Mouse (Mus musculus) forebrain, embryonic 13.5 days (tissue): Measurements from ENCODE around the gene Als2cr12. TPM values are rescaled to one million over a fixed set of nuclear protein-coding genes. Genes with fewer than 3 reads are reported as not detected.

Experiments used
- ATAC-seq: fragments of 200-750 bp; cut with Nextera tagmentation; 2 replicates; pipeline ENCODE4 v1.8.0; 2017
- H3K27ac ChIP-seq: fragments of 300-500 bp; sonication (generic); 2 replicates; pipeline ENCODE4 v1.5.1; 2015; ENCODE audit warnings: inconsistent platforms, mild to moderate bottlenecking, moderate library complexity
- H3K27me3 ChIP-seq: fragments of 300-500 bp; sonication (generic); 2 replicates; pipeline ENCODE4 v1.6.1; 2015; ENCODE audit warnings: mild to moderate bottlenecking, inconsistent platforms
- H3K36me3 ChIP-seq: fragments of 300-500 bp; sonication (generic); 2 replicates; pipeline ENCODE4 v1.6.1; 2015; ENCODE audit warnings: mild to moderate bottlenecking, inconsistent platforms; ENCODE audit not compliant: poor library complexity, severe bottlenecking
- H3K4me1 ChIP-seq: fragments of 300-500 bp; sonication (generic); 2 replicates; pipeline ENCODE4 v1.6.1; 2015; ENCODE audit warnings: inconsistent platforms
- H3K4me2 ChIP-seq: fragments of 300-500 bp; sonication (generic); 2 replicates; pipeline ENCODE4 v1.6.1; 2015; ENCODE audit warnings: inconsistent platforms, mild to moderate bottlenecking, moderate library complexity
- H3K4me3 ChIP-seq: fragments of 300-500 bp; sonication (generic); 2 replicates; pipeline ENCODE4 v1.5.1; 2015; ENCODE audit warnings: mild to moderate bottlenecking, inconsistent platforms
- H3K9ac ChIP-seq: fragments of 300-500 bp; sonication (generic); 2 replicates; pipeline ENCODE4 v1.6.1; 2015; ENCODE audit warnings: mild to moderate bottlenecking, inconsistent platforms
- H3K9me3 ChIP-seq: fragments of 300-500 bp; sonication (generic); replicated peaks from 2 replicates; pipeline ENCODE4 v1.6.1; 2016; ENCODE audit warnings: inconsistent platforms
- WGBS: fragments of 180-500 bp; shearing (Covaris S2); methylation state at CpG from one replicate; pipeline ENCODE4 v1.1.7; 2015; 5-methylcytosine and 5-hydroxymethylcytosine counted together
- polyA plus RNA-seq: library from polyadenylated mRNA; unstranded; fragments of >200 nt; fragmentation: Nextera tagmentation; extraction: Ambion mirVana; gene quantifications from 2 replicates; pipeline ENCODE4 v1.2.1, GENCODE M21; 2015

The Als2cr12 gene
- polyA plus RNA-seq, 1 experiment from 2014 or later = not detected

DNA sequence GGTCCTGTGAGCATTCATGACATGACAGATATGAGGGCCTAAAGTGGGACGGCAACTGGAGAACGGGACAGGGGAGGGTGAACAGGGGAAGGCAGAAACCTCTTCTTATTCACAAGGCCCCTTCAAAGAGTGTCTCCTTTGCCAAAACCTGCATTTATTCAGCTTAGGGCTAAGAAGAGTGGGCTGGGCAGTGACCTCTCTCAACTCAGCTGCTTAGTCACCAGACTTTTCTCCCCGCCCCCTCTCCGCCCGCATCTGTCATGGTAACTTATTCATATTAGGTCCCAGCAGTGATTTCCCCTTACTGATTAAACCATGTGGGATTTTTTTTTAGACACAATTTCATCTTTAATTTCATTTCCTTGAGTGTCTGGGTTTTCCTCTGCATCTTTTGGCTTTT lies 30.0 kb upstream of the Als2cr12 start:
- H3K4me3 ChIP-seq = no peak overlapping the region
- H3K9ac ChIP-seq = no peak overlapping the region
- H3K36me3 ChIP-seq = peaks cover 20% of the 10 kb centered on the region
- 93% methylated on average over 5 of the region's 5 CpGs for WGBS
- H3K9me3 ChIP-seq = no peaks in the 10 kb centered on the region
- H3K27me3 ChIP-seq = no peaks in the 10 kb centered on the region
- H3K4me1 ChIP-seq = no peaks in the 10 kb centered on the region
- no peak overlapping the region for H3K4me2 ChIP-seq
- ATAC-seq = no peak
- H3K27ac ChIP-seq = no peak overlapping the region

DNA sequence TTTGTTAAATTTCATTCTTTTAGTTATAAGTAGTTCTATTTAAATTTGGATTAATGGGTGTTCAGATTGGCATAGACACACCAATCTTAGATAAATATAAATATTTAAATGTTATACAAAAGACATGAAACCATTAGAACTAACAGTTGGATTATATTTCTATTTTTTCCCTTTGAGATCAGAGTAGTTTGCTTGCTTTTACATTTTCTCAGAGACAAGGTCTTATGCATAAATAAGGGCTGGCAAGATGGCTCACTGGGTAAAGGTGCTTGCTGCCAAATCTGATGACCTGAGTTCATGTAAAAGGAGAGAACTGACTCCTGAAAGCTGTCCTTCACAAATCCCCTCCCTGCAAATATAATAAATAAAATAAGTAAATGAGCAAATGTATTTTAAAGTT lies 29.3 kb upstream of the Als2cr12 start:
- no peak overlapping the region for H3K4me3 ChIP-seq
- H3K4me2 ChIP-seq = no peak overlapping the region
- peaks cover 17% of the 10 kb centered on the region for H3K36me3 ChIP-seq
- H3K27me3 ChIP-seq = no peaks in the 10 kb centered on the region
- no peak overlapping the region for H3K9ac ChIP-seq
- no peaks in the 10 kb centered on the region for H3K4me1 ChIP-seq
- no peaks in the 10 kb centered on the region for H3K9me3 ChIP-seq
- H3K27ac ChIP-seq = no peak overlapping the region
- ATAC-seq = no peak

DNA sequence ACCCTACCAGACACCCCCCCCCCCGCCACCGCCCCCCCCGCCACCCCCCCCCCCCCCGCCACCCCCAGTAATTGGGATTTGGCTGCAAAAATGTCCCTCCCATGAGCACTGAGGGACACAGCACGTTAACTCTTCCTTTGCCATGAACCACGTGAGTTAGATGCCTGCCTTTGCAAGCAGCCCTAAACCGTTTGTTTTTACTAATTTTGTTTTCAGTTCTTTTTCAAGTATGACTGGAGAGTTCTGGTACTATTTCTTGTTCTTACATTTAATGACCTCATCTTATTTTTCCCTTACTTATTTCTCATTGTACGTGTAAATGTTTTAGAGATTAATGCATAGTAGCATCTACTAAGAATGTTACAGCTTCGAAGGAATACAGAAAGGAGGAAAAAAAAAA lies 28.7 kb upstream of the Als2cr12 start:
- H3K9me3 ChIP-seq = no peaks in the 10 kb centered on the region
- H3K4me2 ChIP-seq = no peak overlapping the region
- no peak overlapping the region for H3K27ac ChIP-seq
- H3K27me3 ChIP-seq = no peaks in the 10 kb centered on the region
- 31% methylated on average over 9 of the region's 9 CpGs for WGBS
- H3K9ac ChIP-seq = no peak overlapping the region
- H3K4me3 ChIP-seq = no peak overlapping the region
- no peak for ATAC-seq
- no peaks in the 10 kb centered on the region for H3K4me1 ChIP-seq
- H3K36me3 ChIP-seq = peaks cover 17% of the 10 kb centered on the region

DNA sequence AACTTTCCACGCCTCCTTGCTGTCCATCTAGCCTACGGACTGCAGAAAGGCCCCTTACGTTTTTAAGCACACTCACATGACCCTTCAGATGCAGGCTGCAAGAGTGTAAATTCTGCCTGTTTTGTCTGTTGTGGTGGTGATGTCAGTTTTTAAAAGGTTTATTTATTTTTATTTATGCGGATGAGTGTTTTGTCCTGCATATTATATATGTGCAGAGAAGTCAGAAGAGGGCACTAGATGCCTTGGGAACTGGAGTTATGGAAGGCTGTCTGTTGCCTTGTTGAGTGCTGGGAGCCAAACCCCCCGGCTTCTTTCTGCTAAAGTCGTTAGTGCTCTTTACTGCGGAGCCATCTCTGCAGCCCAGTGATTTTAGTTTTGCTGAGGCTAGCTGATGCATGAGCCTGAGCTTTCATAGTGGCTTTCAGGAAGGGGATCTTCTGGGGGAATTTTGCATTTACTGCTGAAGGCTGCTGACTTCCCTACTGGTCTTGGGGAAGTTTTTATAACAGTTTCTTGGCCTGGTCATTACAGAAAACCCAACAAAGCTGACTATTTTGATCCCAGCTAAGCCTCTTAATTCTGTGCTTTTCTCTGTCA lies 28.1 kb upstream of the Als2cr12 start:
- Histone ChIP-seq H3K9ac (no peak overlapping the region), H3K4me1 (no peaks in the 10 kb centered on the region), H3K27me3 (no peaks in the 10 kb centered on the region), H3K4me2 (no peak overlapping the region), H3K9me3 (no peaks in the 10 kb centered on the region), H3K36me3 (peaks cover 17% of the 10 kb centered on the region), H3K27ac (no peak overlapping the region), H3K4me3 (no peak overlapping the region)
- 54% methylated on average over 7 of the region's 7 CpGs for WGBS
- no peak for ATAC-seq

DNA sequence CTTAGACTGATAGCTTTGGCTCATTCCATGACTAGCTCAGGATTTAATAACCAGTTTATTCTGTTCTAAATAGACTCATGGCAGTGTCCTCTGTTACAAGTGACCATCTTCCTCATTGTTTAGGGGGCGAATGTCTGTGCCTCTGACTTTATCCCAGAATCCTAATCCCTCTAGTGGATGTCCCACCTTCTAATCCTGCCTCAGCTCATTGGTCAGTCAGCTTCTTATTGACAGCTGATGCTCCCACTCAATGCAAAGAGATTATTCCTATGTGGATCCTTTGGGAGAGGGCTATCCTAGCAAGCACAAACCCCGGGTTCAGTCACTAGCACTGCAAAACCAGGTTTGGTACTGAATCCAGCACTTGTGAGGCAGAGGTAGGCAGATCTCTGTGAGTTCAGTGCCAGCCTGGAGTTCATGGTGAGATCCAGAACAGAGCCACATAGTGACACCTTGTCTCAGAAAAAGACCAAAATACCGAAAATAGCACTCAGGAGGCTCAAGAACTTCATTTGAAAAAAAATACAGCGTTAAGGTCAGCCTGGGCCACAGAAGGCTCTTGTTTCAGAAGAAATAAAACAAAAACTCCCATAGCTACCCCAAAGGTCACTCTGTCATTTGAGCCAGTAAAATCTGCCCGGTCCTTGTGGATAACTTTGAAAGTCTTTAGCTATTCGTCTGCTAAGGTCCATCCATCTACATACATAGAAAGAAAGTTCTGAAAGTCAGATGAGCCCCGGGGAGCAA lies 27.4 kb upstream of the Als2cr12 start:
- no peak for ATAC-seq
- Histone ChIP-seq H3K4me3 (no peak overlapping the region), H3K9me3 (no peaks in the 10 kb centered on the region), H3K27me3 (no peaks in the 10 kb centered on the region), H3K4me2 (no peak overlapping the region), H3K36me3 (peaks cover 13% of the 10 kb centered on the region), H3K4me1 (no peaks in the 10 kb centered on the region), H3K27ac (no peak overlapping the region), H3K9ac (no peak overlapping the region)
- WGBS = 74% methylated on average over 7 of the region's 7 CpGs

GRCm38 (mm10) chr1:58722115-58722938 lies 26.5 kb upstream of the Als2cr12 start:
- 90% methylated on average over 11 of the region's 11 CpGs for WGBS
- Histone ChIP-seq H3K4me2 (no peak overlapping the region), H3K9ac (no peak overlapping the region), H3K36me3 (peaks cover 4% of the 10 kb centered on the region; the same call in 1 of the 2 replicates), H3K4me3 (no peak overlapping the region), H3K27me3 (no peaks in the 10 kb centered on the region), H3K4me1 (no peaks in the 10 kb centered on the region), H3K9me3 (no peaks in the 10 kb centered on the region), H3K27ac (no peak overlapping the region)
- no peak for ATAC-seq

DNA sequence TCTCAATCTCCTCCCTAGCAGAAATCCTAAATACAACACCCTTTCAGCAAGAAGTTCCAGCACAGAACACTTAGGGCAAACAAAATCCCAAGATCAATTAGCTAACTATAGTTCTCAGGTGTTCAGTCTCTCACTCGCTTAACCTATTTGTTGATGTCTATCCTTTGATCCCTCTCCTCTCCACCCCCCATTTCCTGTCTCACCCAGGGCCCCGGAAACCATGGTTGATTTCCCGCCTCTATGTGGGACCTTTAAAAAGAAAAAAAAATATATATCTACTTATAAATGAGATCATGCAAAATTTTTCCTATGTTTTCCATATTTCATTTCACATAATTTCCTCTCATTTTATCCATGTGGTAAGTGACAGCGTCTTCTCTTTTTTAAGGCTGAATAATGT lies 25.2 kb upstream of the Als2cr12 start:
- Histone ChIP-seq H3K36me3 (0 out of 2 replicates have a peak, but pooled peaks cover 2% of the 10 kb centered on the region), H3K27ac (no peak overlapping the region), H3K9ac (no peak overlapping the region), H3K9me3 (no peaks in the 10 kb centered on the region), H3K4me3 (no peak overlapping the region), H3K4me2 (no peak overlapping the region), H3K4me1 (no peaks in the 10 kb centered on the region), H3K27me3 (no peaks in the 10 kb centered on the region)
- no peak for ATAC-seq
- WGBS = 92% methylated on average over 4 of the region's 4 CpGs

DNA sequence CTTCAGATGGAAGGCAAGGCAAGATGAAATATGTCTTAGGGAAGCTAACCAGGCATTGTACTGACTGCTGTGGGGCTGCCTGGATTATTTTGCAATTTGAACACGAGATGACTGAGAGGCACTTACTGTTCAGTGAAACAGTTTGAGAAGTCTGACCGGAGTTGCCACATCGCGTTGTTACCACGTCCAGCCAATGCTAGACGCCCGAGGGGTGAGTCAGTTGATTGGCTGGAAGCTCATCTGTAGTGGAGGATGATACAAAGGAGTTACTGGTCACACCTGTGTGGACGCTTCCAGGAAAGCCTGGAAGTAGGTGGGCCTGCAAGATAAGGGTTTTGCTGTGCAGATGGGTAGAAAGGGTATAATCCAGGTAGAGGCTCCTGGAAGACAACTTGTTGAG lies 24.3 kb upstream of the Als2cr12 start:
- WGBS = 93% methylated on average over 8 of the region's 8 CpGs
- H3K27ac ChIP-seq = no peak overlapping the region
- ATAC-seq = no peak
- H3K4me2 ChIP-seq = no peak overlapping the region
- no peak overlapping the region for H3K9ac ChIP-seq
- H3K9me3 ChIP-seq = no peaks in the 10 kb centered on the region
- no peak overlapping the region for H3K4me3 ChIP-seq
- no peaks in the 10 kb centered on the region for H3K27me3 ChIP-seq
- H3K36me3 ChIP-seq = 0 out of 2 replicates have a peak, but pooled peaks cover 2% of the 10 kb centered on the region
- no peaks in the 10 kb centered on the region for H3K4me1 ChIP-seq

GRCm38 (mm10) chr1:58719356-58719945 lies 23.7 kb upstream of the Als2cr12 start:
- Histone ChIP-seq H3K4me3 (no peak overlapping the region), H3K4me1 (peaks cover 1% of the 10 kb centered on the region; the same call in 1 of the 2 replicates), H3K36me3 (0 out of 2 replicates have a peak, but pooled peaks cover 2% of the 10 kb centered on the region), H3K4me2 (no peak overlapping the region), H3K27ac (no peak overlapping the region), H3K9me3 (no peaks in the 10 kb centered on the region), H3K9ac (no peak overlapping the region), H3K27me3 (no peaks in the 10 kb centered on the region)
- WGBS = 89% methylated on average over 7 of the region's 7 CpGs
- ATAC-seq = no peak

GRCm38 (mm10) chr1:58717589-58718270 lies 21.9 kb upstream of the Als2cr12 start:
- no peak overlapping the region for H3K4me2 ChIP-seq
- H3K4me1 ChIP-seq = peaks cover 14% of the 10 kb centered on the region
- H3K27ac ChIP-seq = no peak overlapping the region
- H3K9ac ChIP-seq = no peak overlapping the region
- no peak overlapping the region for H3K4me3 ChIP-seq
- H3K36me3 ChIP-seq = 0 out of 2 replicates have a peak, but pooled peaks cover 2% of the 10 kb centered on the region
- H3K27me3 ChIP-seq = no peaks in the 10 kb centered on the region
- no peaks in the 10 kb centered on the region for H3K9me3 ChIP-seq
- no peak for ATAC-seq
- 93% methylated on average over 8 of the region's 8 CpGs for WGBS

- H3K4me3 ChIP-seq = no peak overlapping the region
- H3K27me3 ChIP-seq = no peaks in the 10 kb centered on the region
- peaks cover 17% of the 10 kb centered on the region for H3K4me1 ChIP-seq
- 96% methylated on average over 4 of the region's 4 CpGs for WGBS
- 0 out of 2 replicates have a peak, but pooled peaks cover 2% of the 10 kb centered on the region for H3K36me3 ChIP-seq
- no peak for ATAC-seq
- no peak overlapping the region for H3K27ac ChIP-seq
- H3K4me2 ChIP-seq = no peak overlapping the region
- no peak overlapping the region for H3K9ac ChIP-seq
- no peaks in the 10 kb centered on the region for H3K9me3 ChIP-seq
Observed at GRCm38 (mm10) chr1:58716883-58717220, 21.1 kb upstream of the Als2cr12 start.
